ENCODE assay signal across 27 mouse cellular contexts in the genomic region with DNA sequence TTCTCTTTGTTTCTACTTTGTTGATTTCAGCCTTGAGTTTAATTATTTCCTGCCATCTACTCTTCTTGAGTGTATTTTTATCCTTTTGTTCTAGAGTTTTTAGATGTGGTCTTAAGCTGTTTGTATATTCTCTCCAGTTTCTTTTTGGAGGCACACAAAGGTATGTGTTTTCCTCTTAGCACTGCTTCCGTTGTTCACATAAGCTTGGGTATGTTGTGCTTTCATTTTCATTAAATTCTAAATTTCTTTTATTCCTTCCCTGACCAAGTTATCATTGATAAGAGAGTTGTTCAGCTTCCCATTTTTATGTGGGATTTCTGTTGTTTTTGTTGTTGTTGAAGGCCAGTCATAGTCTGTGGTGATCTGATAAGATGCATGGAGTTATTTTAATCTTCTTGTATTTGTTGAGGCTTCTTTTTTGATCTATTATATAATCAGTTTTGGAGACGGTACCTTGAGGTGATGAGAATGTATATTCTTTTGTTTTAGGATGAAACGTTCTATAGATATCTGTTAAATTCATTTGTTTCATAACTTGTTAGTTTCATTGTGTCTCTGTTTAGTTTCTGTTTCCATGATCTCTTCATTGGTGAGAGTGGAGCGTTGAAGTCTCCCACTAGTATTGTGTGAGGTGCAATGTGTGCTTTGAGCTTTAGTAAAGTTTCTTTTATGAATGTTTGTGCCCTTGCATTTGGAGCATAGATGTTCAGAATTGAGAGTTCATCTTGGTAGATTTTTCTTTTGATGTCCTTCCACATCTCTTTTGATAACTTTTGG. TPM values are rescaled to one million over a fixed set of nuclear protein-coding genes. Genes with fewer than 3 reads are reported as not detected.
DNase-seq lines count a peak whose midpoint lies in the region; ATAC-seq lines count a peak whose summit lies in the region.
"Had no signal": no experiment of that assay in that cellular context is flagged by ENCODE, and none has a peak within 500 bp of the region (broad histone marks: within the 10 kb centered on the region; RNA-seq: fewer than 3 reads in every experiment).

No protein-coding gene starts in this region.

- peak; percentile 78 for ATAC-seq in CD4-positive, CD25-positive, alpha-beta regulatory T cell, adult 4 months
- ATAC-seq: activated CD4-positive, CD25-positive, alpha-beta regulatory T cell, adult 4 months; forebrain, embryonic 13.5 days; forebrain, embryonic 15.5 days; forebrain, postnatal 0 days had no signal

- DNase-seq in thymus, postnatal 0 days (ENCODE audit: low spot score), result peak; percentile 43
- DNase-seq in thymus, postnatal 36 days, result no peak
- peak; percentile 73 for DNase-seq in induced T-regulatory cell, adult 2 months (ENCODE audit: low read depth)
- peak; percentile 76 for DNase-seq in naive thymus-derived CD4-positive, alpha-beta T cell, adult 2 months (ENCODE audit: low read depth)
- no peak for DNase-seq in gastrocnemius, postnatal 4 days (ENCODE audit: low spot score in 2 of 2)
- no peak for DNase-seq in spleen, postnatal 10 days (ENCODE audit: low spot score in 2 of 2)
- no peak for DNase-seq in right cerebral cortex, postnatal 25 days
- DNase-seq: adrenal gland, adult 8-10 months; adrenal gland, postnatal 14 days; adrenal gland, postnatal 36 days; B cell, adult 2 months; cerebellum, adult 11-12 months; cerebellum, adult 2 months; cerebellum, adult 9-10 months; cerebellum, postnatal 10 days; cerebellum, postnatal 25 days; forebrain, postnatal 0 days had no signal

RNA-seq across cellular contexts. Expression of a gene that starts 8.1 kb away (rescaled TPM):
- polyA plus RNA-seq in thymus, postnatal 0 days (2015; fragmentation: Nextera tagmentation; extraction: Ambion mirVana), result 63.7 and 92.1 TPM in 2 replicates
- polyA plus RNA-seq in CD4-positive, CD25-positive, alpha-beta regulatory T cell, adult 4 months (2017; shearing (Covaris generic)), result 1,000 to 10,000 TPM; 2,426 to 2,599 TPM
- under 1 TPM; 0.47 to 0.56 TPM for total RNA-seq in gastrocnemius, postnatal 4 days (2021)
- total RNA-seq: ES-E14; forebrain, postnatal 0 days; MEL had no signal
- polyA plus RNA-seq: embryonic facial prominence, embryonic 10.5 days; embryonic facial prominence, embryonic 12.5 days; forebrain, embryonic 11.5 days; forebrain, embryonic 13.5 days; forebrain, embryonic 15.5 days; forebrain, postnatal 0 days had no signal

RNA-seq across cellular contexts. Expression of a gene that starts 30.7 kb away (rescaled TPM):
- polyA plus RNA-seq in thymus, postnatal 0 days (2015; fragmentation: Nextera tagmentation; extraction: Ambion mirVana), result 2.7 and 2.9 TPM in 2 replicates
- 10 to 100 TPM; 61.4 to 84.8 TPM for polyA plus RNA-seq in CD4-positive, CD25-positive, alpha-beta regulatory T cell, adult 4 months (2017; shearing (Covaris generic))
- not detected for total RNA-seq in gastrocnemius, postnatal 4 days (2021)
- total RNA-seq: ES-E14; forebrain, postnatal 0 days; MEL had no signal
- polyA plus RNA-seq: embryonic facial prominence, embryonic 10.5 days; forebrain, embryonic 11.5 days; forebrain, embryonic 13.5 days had no signal

RNA-seq across cellular contexts. Expression of a gene that starts 33.9 kb away (rescaled TPM):
- polyA plus RNA-seq in thymus, postnatal 0 days (2015; fragmentation: Nextera tagmentation; extraction: Ambion mirVana), result 8.0 and 8.2 TPM in 2 replicates
- 10 to 100 TPM; 13.4 to 20.1 TPM for polyA plus RNA-seq in CD4-positive, CD25-positive, alpha-beta regulatory T cell, adult 4 months (2017; shearing (Covaris generic))
- 10 to 100 TPM in 1 of 2 experiments, 1 to 10 TPM in 1; 6.9 to 10.3 TPM for total RNA-seq in gastrocnemius, postnatal 4 days (2021)
- total RNA-seq: ES-E14, MEL had no signal

RNA-seq across cellular contexts. Expression of a gene that starts 50.5 kb away (rescaled TPM):
- 0.41 and 0.91 TPM in 2 replicates for polyA plus RNA-seq in thymus, postnatal 0 days (2015; fragmentation: Nextera tagmentation; extraction: Ambion mirVana)
- polyA plus RNA-seq in CD4-positive, CD25-positive, alpha-beta regulatory T cell, adult 4 months (2017; shearing (Covaris generic)), result 100 to 1,000 TPM; 420 to 532 TPM
- under 1 TPM in 1 of 2 experiments, not detected in 1; 0.29 TPM for total RNA-seq in gastrocnemius, postnatal 4 days (2021)
- total RNA-seq: ES-E14; forebrain, postnatal 0 days; MEL had no signal
- polyA plus RNA-seq: cerebellum, adult 2 months; embryonic facial prominence, embryonic 10.5 days; embryonic facial prominence, embryonic 12.5 days; embryonic facial prominence, embryonic 14.5 days; forebrain, embryonic 11.5 days; forebrain, embryonic 13.5 days; forebrain, embryonic 15.5 days had no signal

RNA-seq across cellular contexts. Expression of a gene that starts 59.9 kb away (rescaled TPM):
- 5.0 and 8.1 TPM in 2 replicates for polyA plus RNA-seq in thymus, postnatal 0 days (2015; fragmentation: Nextera tagmentation; extraction: Ambion mirVana)
- 1 to 10 TPM in 1 of 2 experiments, under 1 TPM in 1; 0.84 to 1.8 TPM for polyA plus RNA-seq in CD4-positive, CD25-positive, alpha-beta regulatory T cell, adult 4 months (2017; shearing (Covaris generic))
- total RNA-seq in gastrocnemius, postnatal 4 days (2021), result 1 to 10 TPM; 5.9 to 8.5 TPM
- total RNA-seq: ES-E14; forebrain, postnatal 0 days; MEL had no signal

Comparison
In these comparisons a context has a peak if more than half of its experiments do, and no peak if none do; other contexts are left out.
1. DNase-seq: peak in thymus, postnatal 0 days (single experiment), induced T-regulatory cell, adult 2 months (single experiment) and naive thymus-derived CD4-positive, alpha-beta T cell, adult 2 months (single experiment); none in thymus, postnatal 36 days (0 of 2), gastrocnemius, postnatal 4 days (0 of 2), spleen, postnatal 10 days (0 of 2) and right cerebral cortex, postnatal 25 days (single experiment).
2. RNA of a gene that starts 8.1 kb away (polyA plus RNA-seq): 2,426 to 2,599 TPM in CD4-positive, CD25-positive, alpha-beta regulatory T cell, adult 4 months; 63.7 to 92.1 TPM in thymus, postnatal 0 days; every median in the first group is over 10 times any median in the second.
3. RNA of a gene that starts 30.7 kb away (polyA plus RNA-seq): 61.4 to 84.8 TPM in CD4-positive, CD25-positive, alpha-beta regulatory T cell, adult 4 months; 2.7 to 2.9 TPM in thymus, postnatal 0 days; every median in the first group is over 10 times any median in the second.